Mouse (Mus musculus): ENCODE results near the gene Tas1r3.

Tas1r3 gene

DNA sequence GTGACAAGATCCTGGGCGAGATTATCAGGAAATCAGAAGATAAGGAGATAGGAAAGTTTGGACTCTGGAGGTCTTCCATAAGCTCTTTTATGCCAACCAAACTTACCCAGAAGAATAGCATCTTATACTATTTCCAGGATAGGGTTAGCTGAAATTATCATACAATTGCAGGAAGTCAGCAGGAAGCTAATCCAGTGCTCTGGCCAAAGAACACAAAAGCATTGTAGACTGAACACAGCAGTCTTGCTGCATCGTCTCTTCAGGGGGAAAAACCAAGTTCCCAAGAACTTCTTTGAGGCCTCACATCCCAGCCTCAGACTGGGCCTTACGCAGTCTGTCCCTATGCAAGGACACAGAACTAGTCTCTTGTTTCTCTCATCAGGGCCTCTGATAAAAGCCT, 20.4 kb upstream of the Tas1r3 start:
- no peak for DNase-seq

DNA sequence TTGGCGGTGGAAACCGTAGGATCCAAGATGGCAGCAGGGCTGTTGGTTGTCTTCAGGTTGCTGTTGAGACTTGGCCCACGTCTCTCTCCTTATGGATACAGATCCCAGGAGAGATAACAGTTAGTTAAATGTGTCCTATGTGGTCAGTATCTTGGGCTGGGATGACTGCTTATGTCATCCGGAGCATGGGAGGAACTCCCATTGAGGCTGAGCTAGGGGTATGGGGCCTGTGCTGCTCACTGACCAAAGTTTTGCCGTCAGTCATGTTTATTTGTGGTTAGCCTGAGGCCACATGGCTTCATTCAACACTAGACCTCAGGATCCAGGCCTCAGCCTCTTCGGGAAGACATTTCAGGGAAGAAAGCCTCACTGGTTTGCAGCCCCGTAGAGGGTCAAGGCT, 8.2 kb upstream of the Tas1r3 start:
- no peak for DNase-seq

GRCm38 (mm10) chr4:155869317-155870033, 6.3 kb upstream of the Tas1r3 start, which contains the start of the genes Cptp and Ints11:
Cptp (minus strand) TSS chr4:155869440.
Ints11 (plus strand) TSS chr4:155869546.
- peak; percentile 99 for DNase-seq

- peak; percentile 39 for DNase-seq
These were observed 5.6 kb upstream of the Tas1r3 start for GRCm38 (mm10) chr4:155868614-155869298.

GRCm38 (mm10) chr4:155861787-155862186, 1.4 kb downstream of the Tas1r3 start:
- DNase-seq = no peak

DNA sequence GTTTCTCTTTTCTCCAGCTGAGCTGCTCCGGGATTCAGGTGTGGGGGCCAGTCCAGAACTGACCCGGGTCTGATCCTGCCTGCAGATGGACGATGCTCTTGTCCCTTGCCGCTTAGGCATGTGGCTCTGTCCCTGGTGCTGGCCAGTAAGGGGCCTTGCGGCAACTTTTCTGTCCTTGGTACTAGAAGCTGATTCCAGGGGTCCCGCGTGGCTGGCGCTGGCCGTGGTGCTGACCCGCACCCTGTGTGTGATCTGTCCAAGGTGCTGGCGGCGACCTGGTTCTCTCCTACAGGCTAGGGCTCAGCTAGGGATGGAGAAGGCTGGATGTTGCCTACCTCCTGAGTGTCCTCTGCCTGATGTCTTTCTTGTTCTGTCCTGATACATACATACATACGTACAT, 3.8 kb downstream of the Tas1r3 start:
- peak; percentile 74 for DNase-seq

DNA sequence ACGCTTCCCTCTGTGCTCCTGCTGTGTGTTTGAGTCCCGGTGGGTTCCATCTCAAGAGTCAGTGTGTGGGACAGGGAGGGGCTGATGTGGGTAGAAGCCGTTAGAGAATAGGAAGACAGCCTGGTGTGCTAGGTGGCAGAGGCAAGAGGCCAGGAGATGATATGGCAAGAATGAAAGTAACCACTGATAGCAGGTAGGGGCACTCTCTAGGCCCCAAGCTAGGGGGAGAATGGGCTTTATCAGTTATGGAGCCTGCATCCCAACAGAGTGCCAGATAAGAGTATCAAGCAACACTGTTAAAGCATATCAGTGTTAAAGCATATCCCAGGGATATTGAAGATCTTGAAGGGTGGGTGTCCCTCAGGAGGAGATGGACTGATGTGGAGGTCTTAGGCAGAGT, 6.3 kb downstream of the Tas1r3 start:
- DNase-seq = no peak

GRCm38 (mm10) chr4:155856071-155856470, 7.1 kb downstream of the Tas1r3 start:
- DNase-seq = no peak

- no peak for DNase-seq
These were observed 8.2 kb downstream of the Tas1r3 start for GRCm38 (mm10) chr4:155854991-155855390.

DNA sequence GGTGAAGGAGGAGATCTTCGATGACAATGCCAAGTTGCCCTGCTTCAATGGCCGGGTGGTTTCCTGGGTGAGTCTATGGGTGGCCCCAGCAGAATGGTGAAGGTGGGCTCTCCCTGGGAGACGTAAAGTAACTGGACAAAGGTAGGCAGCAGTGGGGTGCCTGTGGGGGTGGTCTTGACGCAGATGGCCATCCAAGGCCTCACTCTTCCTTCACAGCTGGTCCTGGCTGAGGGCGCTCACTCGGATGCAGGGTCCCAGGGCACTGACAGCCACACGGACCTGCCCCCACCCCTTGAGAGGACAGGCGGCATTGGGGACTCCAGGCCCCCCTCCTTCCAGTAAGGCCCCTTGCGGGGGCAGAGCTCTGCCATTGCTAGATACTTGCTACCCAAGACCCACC, 9.7 kb downstream of the Tas1r3 start:
- no peak for DNase-seq

- peak; percentile 25 for DNase-seq
These were observed 11.2 kb downstream of the Tas1r3 start for GRCm38 (mm10) chr4:155851951-155852411.

GRCm38 (mm10) chr4:155851368-155851767, 11.8 kb downstream of the Tas1r3 start:
- DNase-seq = no peak

DNA sequence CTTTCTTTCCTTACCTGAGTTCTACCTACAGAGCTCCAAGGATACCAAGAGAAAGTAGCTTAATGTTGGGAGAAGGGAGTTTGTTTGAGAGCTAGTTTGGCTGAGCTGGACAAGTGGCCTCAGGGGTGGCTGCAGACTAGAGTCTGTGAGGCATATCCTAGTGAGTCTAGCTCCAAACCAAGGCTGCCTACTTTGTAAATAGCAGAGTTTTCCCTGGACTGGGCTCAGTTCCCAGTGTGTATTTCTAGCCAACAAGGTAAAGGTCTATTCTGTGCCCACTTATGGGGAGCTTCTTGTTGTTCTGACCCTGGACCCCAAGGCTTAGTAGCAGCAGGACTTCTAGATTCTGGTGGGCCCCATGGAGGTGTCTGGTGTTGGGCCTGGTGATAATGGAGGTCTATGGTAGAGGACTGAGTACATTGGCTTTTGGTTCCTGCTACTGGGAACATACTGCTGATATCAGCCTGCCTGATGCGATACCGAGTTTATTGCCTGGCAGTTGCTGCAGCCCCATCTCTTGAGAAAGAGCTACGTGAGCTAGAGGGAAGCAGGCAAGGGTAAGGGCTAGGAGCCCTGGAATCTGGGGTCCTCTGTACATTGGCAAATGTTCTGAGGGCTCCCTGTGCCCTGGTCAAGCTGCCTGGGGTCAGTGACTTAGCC, 13.2 kb downstream of the Tas1r3 start:
- DNase-seq = no peak

GRCm38 (mm10) chr4:155849391-155849790, 13.8 kb downstream of the Tas1r3 start:
- no peak for DNase-seq

DNA sequence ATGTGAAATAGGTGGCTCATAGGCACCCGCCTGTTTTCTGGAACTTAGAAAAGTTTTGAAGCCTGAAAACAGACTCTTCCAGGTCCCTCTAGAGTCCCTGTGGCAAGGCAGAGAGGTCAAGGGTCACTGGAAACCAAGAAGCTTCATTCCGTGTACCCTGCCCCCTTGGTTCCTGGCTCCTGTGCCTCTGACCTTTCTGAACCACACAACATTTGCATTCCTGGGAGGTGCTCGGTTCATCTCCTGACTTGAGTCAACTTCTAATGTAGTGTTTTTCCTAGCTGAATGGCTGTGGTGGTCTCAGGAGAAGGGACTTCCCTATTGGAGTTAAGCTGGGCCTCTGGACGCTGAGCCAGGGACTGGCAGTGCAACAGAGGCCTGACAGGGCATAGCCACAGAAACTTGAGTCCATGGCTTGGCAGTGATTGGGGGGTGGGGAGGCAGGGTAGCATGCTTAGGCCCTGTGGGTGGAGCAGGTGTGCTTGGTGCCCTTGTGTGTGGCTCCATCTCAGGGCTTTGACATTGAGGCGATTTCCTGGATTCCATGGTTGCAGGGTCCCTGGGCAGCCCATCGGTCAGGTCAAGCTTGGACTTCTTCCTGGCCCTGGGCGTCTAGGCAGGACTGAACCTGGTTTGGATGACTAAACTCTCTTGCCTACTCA, 14.6 kb downstream of the Tas1r3 start:
- DNase-seq = no peak

GRCm38 (mm10) chr4:155847591-155848352, 15.4 kb downstream of the Tas1r3 start:
- peak; percentile 54 for DNase-seq

GRCm38 (mm10) chr4:155846871-155847578, 16.1 kb downstream of the Tas1r3 start, which contains the start of gene Dvl1:
Dvl1 (plus strand) TSS chr4:155847402.
- DNase-seq = peak; percentile 92

- no peak for DNase-seq
These were observed 19.9 kb downstream of the Tas1r3 start for GRCm38 (mm10) chr4:155843231-155843630.

DNA sequence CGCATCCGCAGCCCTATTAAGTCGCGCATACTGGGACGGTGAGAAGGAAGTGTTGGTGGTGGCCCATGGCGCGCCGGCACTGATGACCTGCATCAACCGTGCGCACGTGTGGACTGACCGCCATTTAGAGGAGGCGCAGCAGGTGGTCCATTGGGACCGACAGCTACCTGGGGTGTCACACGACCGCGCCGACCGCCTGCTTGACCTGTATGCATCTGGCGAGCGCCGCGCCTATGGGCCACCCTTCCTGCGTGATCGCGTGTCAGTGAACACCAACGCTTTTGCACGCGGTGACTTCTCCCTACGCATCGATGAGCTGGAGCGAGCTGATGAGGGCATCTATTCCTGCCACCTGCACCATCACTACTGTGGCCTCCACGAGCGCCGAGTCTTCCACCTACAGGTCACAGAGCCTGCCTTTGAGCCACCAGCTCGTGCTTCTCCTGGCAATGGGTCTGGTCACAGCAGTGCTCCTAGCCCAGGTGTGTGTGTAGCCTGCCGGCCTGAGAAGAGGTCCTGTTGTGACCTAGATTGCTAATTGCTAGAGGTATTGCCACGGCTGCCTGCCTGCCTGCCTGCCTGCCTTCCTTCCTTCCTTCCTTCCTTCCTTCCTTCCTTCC, 21.4 kb downstream of the Tas1r3 start:
- DNase-seq = no peak

- peak; percentile 88 for DNase-seq
These were observed 22.1 kb downstream of the Tas1r3 start for GRCm38 (mm10) chr4:155841003-155841454.

All from lung, postnatal 10 days (tissue).